Mouse (Mus musculus) midbrain, embryonic 11.5 days (tissue): ENCODE results near the gene Gm11757. TPM values are rescaled to one million over a fixed set of nuclear protein-coding genes. Genes with fewer than 3 reads are reported as not detected.
"Not testable (repeated sequence)": the region's sequence is repeated elsewhere in the genome, so short reads cannot be mapped to it uniquely, and the experiment has no call there.

Source experiments
- ATAC-seq: fragments of 200-750 bp; cut with Nextera tagmentation; 2 replicates; pipeline ENCODE4 v1.8.0; 2017; ENCODE audit warnings: moderate TSS enrichment, moderate library complexity; ENCODE audit not compliant: low FRiP score
- DNase-seq: peaks from one replicate; pipeline ENCODE4 v3.0.0; 2015; ENCODE audit warnings: low spot score; ENCODE audit errors: missing footprints
- H3K27ac ChIP-seq: fragments of 300-500 bp; sonication (generic); 2 replicates; pipeline ENCODE4 v1.5.1; 2014; ENCODE audit warnings: low read depth, low read length
- H3K27me3 ChIP-seq: fragments of 300-500 bp; sonication (generic); 2 replicates; pipeline ENCODE4 v1.6.1; 2014; ENCODE audit warnings: mild to moderate bottlenecking, low read length, moderate library complexity, mixed read lengths; ENCODE audit not compliant: control insufficient read depth, insufficient read depth
- H3K36me3 ChIP-seq: fragments of 300-500 bp; sonication (generic); 2 replicates; pipeline ENCODE4 v1.6.1; 2014; ENCODE audit warnings: mild to moderate bottlenecking, low read length, moderate library complexity, mixed read lengths; ENCODE audit not compliant: control insufficient read depth, insufficient read depth
- H3K4me1 ChIP-seq: fragments of 300-500 bp; sonication (generic); 2 replicates; pipeline ENCODE4 v1.6.1; 2014; ENCODE audit warnings: low read length; ENCODE audit not compliant: control insufficient read depth, insufficient read depth
- H3K4me2 ChIP-seq: fragments of 300-500 bp; sonication (generic); 2 replicates; pipeline ENCODE4 v1.6.1; 2014; ENCODE audit warnings: mild to moderate bottlenecking, moderate library complexity
- H3K4me3 ChIP-seq: fragments of 300-500 bp; sonication (generic); 2 replicates; pipeline ENCODE4 v1.5.1; 2014; ENCODE audit warnings: low read depth, low read length
- H3K9ac ChIP-seq: fragments of 300-500 bp; sonication (generic); 2 replicates; pipeline ENCODE4 v1.6.1; 2014; ENCODE audit warnings: low read length
- H3K9me3 ChIP-seq: fragments of 300-500 bp; sonication (generic); 2 replicates; pipeline ENCODE4 v1.6.1; 2016; ENCODE audit warnings: low read length; ENCODE audit not compliant: control insufficient read depth
- WGBS: fragments of 180-500 bp; shearing (Covaris S2); extraction: QIAGEN DNeasy Blood & Tissue Kit; methylation state at CpG from one replicate; pipeline ENCODE4 v1.1.7; 2014; 5-methylcytosine and 5-hydroxymethylcytosine counted together
- polyA plus RNA-seq: library from polyadenylated mRNA; unstranded; fragments of >200 nt; fragmentation: Nextera tagmentation; extraction: Ambion mirVana; gene quantifications from 2 replicates; pipeline ENCODE4 v1.2.1, GENCODE M21; 2014

Gene Gm11757
- polyA plus RNA-seq, result not detected in 2 replicates

DNA sequence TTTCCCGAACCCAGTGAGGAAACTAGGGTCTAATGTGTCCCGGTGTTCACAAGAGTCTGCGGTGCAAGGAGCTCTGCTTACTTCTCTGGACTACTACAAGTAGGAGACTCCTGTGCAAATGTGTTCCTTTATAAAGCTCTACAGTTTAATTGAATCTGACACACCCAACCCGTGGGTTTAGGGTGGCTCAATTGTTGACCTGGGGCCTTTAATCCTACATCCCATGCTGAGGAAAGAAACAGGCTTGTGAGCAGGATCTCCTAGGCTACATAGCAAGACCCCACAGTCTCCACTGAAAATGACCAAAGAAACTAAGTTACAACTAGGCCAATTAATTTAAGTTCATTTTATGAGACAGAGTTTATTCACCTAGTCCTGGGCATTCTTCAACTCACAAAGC lies at the start of gene Gm11757:
TSS of gene Gm11757 (minus strand) at position 101 of the 400 bp plus-strand sequence.
- H3K4me3 ChIP-seq, DNase-seq, H3K9me3 ChIP-seq, H3K36me3 ChIP-seq, H3K4me2 ChIP-seq, H3K27ac ChIP-seq, ATAC-seq, H3K9ac ChIP-seq, H3K27me3 ChIP-seq, H3K4me1 ChIP-seq: not testable (repeated sequence)
- no CpG with 5 or more reads among the region's 4 CpGs for WGBS

DNA sequence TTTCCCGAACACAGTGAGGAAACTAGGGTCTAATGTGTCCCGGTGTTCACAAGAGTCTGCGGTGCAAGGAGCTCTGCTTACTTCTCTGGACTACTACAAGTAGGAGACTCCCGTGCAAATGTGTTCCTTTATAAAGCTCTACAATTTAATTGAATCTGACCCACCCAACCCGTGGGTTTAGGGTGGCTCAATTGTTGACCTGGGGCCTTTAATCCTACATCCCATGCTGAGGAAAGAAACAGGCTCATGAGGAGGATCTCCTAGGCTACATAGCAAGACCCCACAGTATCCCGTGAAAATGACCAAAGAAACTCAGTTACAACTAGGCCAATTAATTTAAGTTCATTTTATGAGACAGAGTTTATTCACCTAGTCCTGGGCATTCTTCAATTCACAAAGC lies 29.7 kb upstream of the Gm11757 start, which contains the start of gene Gm11756:
TSS of gene Gm11756 (minus strand) at position 101 of the 400 bp plus-strand sequence.
- not testable (repeated sequence) for H3K27me3 ChIP-seq, DNase-seq, H3K27ac ChIP-seq, H3K4me1 ChIP-seq, H3K9ac ChIP-seq, H3K9me3 ChIP-seq, H3K4me3 ChIP-seq, ATAC-seq, H3K4me2 ChIP-seq, H3K36me3 ChIP-seq
- WGBS, result 82% methylated on average over 6 of the region's 6 CpGs

DNA sequence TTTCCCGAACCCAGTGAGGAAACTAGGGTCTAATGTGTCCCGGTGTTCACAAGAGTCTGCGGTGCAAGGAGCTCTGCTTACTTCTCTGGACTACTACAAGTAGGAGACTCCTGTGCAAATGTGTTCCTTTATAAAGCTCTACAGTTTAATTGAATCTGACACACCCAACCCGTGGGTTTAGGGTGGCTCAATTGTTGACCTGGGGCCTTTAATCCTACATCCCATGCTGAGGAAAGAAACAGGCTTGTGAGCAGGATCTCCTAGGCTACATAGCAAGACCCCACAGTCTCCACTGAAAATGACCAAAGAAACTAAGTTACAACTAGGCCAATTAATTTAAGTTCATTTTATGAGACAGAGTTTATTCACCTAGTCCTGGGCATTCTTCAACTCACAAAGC lies 14.9 kb upstream of the Gm11757 start, which contains the start of gene Gm13871:
TSS of gene Gm13871 (minus strand) at position 101 of the 400 bp plus-strand sequence.
- not testable (repeated sequence) for DNase-seq, H3K4me3 ChIP-seq, H3K4me2 ChIP-seq, H3K27ac ChIP-seq, ATAC-seq, H3K9me3 ChIP-seq, H3K36me3 ChIP-seq, H3K4me1 ChIP-seq, H3K27me3 ChIP-seq, H3K9ac ChIP-seq
- no CpG with 5 or more reads among the region's 4 CpGs for WGBS

DNA sequence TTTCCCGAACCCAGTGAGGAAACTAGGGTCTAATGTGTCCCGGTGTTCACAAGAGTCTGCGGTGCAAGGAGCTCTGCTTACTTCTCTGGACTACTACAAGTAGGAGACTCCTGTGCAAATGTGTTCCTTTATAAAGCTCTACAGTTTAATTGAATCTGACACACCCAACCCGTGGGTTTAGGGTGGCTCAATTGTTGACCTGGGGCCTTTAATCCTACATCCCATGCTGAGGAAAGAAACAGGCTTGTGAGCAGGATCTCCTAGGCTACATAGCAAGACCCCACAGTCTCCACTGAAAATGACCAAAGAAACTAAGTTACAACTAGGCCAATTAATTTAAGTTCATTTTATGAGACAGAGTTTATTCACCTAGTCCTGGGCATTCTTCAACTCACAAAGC lies 14.7 kb downstream of the Gm11757 start, which contains the start of gene Gm11758:
TSS of gene Gm11758 (minus strand) at position 101 of the 400 bp plus-strand sequence.
- not testable (repeated sequence) for H3K4me1 ChIP-seq, H3K27ac ChIP-seq, H3K4me2 ChIP-seq, DNase-seq, H3K36me3 ChIP-seq, H3K9me3 ChIP-seq, H3K4me3 ChIP-seq, H3K27me3 ChIP-seq, H3K9ac ChIP-seq, ATAC-seq
- no CpG with 5 or more reads among the region's 4 CpGs for WGBS

Other genes starting within 250 kb of the Gm11757 start
- not detected in 2 replicates for gene Gm11239, start 222.8 kb downstream of the Gm11757 start, polyA plus RNA-seq
- gene Gm428, start 207.6 kb downstream of the Gm11757 start, polyA plus RNA-seq, result not detected in 2 replicates
- gene Rasef, start 100.1 kb downstream of the Gm11757 start, polyA plus RNA-seq, result 0.05 and 0.22 TPM in 2 replicates
- gene Gm11758, start 14.8 kb downstream of the Gm11757 start, polyA plus RNA-seq, result not detected in 2 replicates
- gene Gm13871, start 14.8 kb upstream of the Gm11757 start, polyA plus RNA-seq, result not detected in 2 replicates
- gene Gm11756, start 29.6 kb upstream of the Gm11757 start, polyA plus RNA-seq, result not detected in 2 replicates
- gene 2310002L09Rik, start 59.7 kb upstream of the Gm11757 start, polyA plus RNA-seq, result not detected in 2 replicates
- 3.2 and 4.1 TPM in 2 replicates for gene Frmd3, start 122.3 kb upstream of the Gm11757 start, polyA plus RNA-seq